Mouse (Mus musculus): Measurements from ENCODE around the gene Pacs1.
"Not testable (repeated sequence)": the region's sequence is repeated elsewhere in the genome, so short reads cannot be mapped to it uniquely, and the experiment has no call there.

Pacs1 gene

GRCm38 (mm10) chr19:5097521-5098362, 175.2 kb downstream of the Pacs1 start:
- DNase-seq (ENCODE audit: low spot score in 2 of 2) = no peak

- no peak for DNase-seq (ENCODE audit: low spot score in 2 of 2)
These were observed 176.9 kb downstream of the Pacs1 start for GRCm38 (mm10) chr19:5095887-5096474.

GRCm38 (mm10) chr19:5094746-5095417, 178.0 kb downstream of the Pacs1 start:
- DNase-seq (ENCODE audit: low spot score in 2 of 2) = no peak

GRCm38 (mm10) chr19:5094243-5094632, 178.7 kb downstream of the Pacs1 start:
- DNase-seq (ENCODE audit: low spot score in 2 of 2) = peak; percentile 88 to 96

- no peak for DNase-seq (ENCODE audit: low spot score in 2 of 2)
These were observed 179.3 kb downstream of the Pacs1 start for GRCm38 (mm10) chr19:5093481-5094242.

- DNase-seq (ENCODE audit: low spot score in 2 of 2) = no peak
These were observed 180.8 kb downstream of the Pacs1 start for GRCm38 (mm10) chr19:5092083-5092482.

GRCm38 (mm10) chr19:5089324-5089723, 183.6 kb downstream of the Pacs1 start:
- DNase-seq (ENCODE audit: low spot score in 2 of 2) = no peak

- DNase-seq (ENCODE audit: low spot score in 2 of 2) = peak; percentile 89 to 96
These were observed 184.8 kb downstream of the Pacs1 start, which contains the start of gene Yif1a for GRCm38 (mm10) chr19:5087884-5088728. Gene Yif1a, plus strand, starts transcription at chr19:5088538.

- not testable (repeated sequence) for DNase-seq (ENCODE audit: low spot score in 2 of 2)
These were observed 186.4 kb downstream of the Pacs1 start for GRCm38 (mm10) chr19:5086533-5086932.

GRCm38 (mm10) chr19:5085145-5085863, 187.6 kb downstream of the Pacs1 start, which contains the start of gene Tmem151a:
Gene Tmem151a, minus strand, starts transcription at chr19:5085531.
- peak in 1 of 2 experiments; percentile 71 for DNase-seq (ENCODE audit: low spot score in 2 of 2)

- no peak for DNase-seq (ENCODE audit: low spot score in 2 of 2)
These were observed 188.1 kb downstream of the Pacs1 start for GRCm38 (mm10) chr19:5084834-5085144.

GRCm38 (mm10) chr19:5083961-5084833, 188.7 kb downstream of the Pacs1 start:
- DNase-seq (ENCODE audit: low spot score in 2 of 2) = no peak
